In the genomic region with DNA sequence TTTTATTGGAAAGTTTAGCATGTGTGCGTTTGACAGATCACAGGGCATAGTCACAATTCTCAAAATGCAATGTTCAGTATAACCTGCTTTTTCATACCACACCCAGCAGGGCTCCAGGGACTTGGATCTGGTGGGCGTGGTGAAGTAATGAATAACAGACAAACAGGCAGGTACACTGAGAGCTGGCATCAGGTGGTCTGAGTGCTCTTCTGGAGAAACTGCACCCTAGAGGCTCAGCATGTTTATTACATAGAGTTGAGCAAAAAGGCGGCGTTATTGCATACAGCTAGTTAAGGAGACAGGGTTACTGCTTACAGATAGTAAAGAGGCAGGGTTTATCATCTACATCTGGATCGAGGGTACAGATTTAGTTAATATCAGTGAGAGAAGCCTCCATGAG, we compare ENCODE assay signal across 22 mouse cellular contexts. TPM values are rescaled to one million over a fixed set of nuclear protein-coding genes. Genes with fewer than 3 reads are reported as not detected.
A peak's percentile ranks its signal among the peaks of the same experiment; 100 is the strongest.
DNase-seq lines count a peak whose midpoint lies in the region; ATAC-seq and TF ChIP-seq lines count a peak whose summit lies in the region.
"Had no signal": no experiment of that assay in that cellular context is flagged by ENCODE, and none has a peak within 500 bp of the region (broad histone marks: within the 10 kb centered on the region; RNA-seq: fewer than 3 reads in every experiment).

No protein-coding gene starts in this region.

- H3K36me3 ChIP-seq in heart, embryonic 10.5 days = no peaks in the 10 kb centered on the region
- no peaks in the 10 kb centered on the region for H3K36me3 ChIP-seq in embryonic facial prominence, embryonic 15.5 days
- no peaks in the 10 kb centered on the region for H3K36me3 ChIP-seq in liver, embryonic 14.5 days (replicated peaks; ENCODE audit: control insufficient read depth, insufficient read depth, low read depth)
- no peaks in the 10 kb centered on the region for H3K36me3 ChIP-seq in stomach, postnatal 0 days (ENCODE audit: control insufficient read depth, insufficient read depth, low read length)
- H3K36me3 ChIP-seq in forebrain, embryonic 12.5 days (replicated peaks) = no peaks in the 10 kb centered on the region
- H3K36me3 ChIP-seq: G1E; heart, embryonic 12.5 days; limb, embryonic 10.5 days; midbrain, embryonic 10.5 days had no signal

- H3K4me1 ChIP-seq in heart, embryonic 10.5 days = peaks cover 15% of the 10 kb centered on the region
- H3K4me1 ChIP-seq in embryonic facial prominence, embryonic 15.5 days = no peaks in the 10 kb centered on the region
- peaks cover 6 to 10% of the 10 kb centered on the region in 2 experiments; a peak in 3 of 4 replicates for H3K4me1 ChIP-seq in liver, embryonic 14.5 days (replicated peaks; ENCODE audit: control insufficient read depth in 2 of 2, insufficient read depth in 2 of 2, low read length in 1 of 2)
- H3K4me1 ChIP-seq in stomach, postnatal 0 days (replicated peaks; ENCODE audit: control insufficient read depth, insufficient read depth) = no peaks in the 10 kb centered on the region
- H3K4me1 ChIP-seq in forebrain, embryonic 12.5 days = no peaks in the 10 kb centered on the region
- H3K4me1 ChIP-seq: limb, embryonic 10.5 days; midbrain, embryonic 10.5 days had no signal

- TF ChIP-seq CTCF in liver, embryonic 14.5 days (IDR thresholded peaks at IDR 0.05; ENCODE audit: low read depth) = no peak
- peak; percentile 31; the same call in 1 of the 2 replicates for TF ChIP-seq CTCF in stomach, postnatal 0 days (IDR thresholded peaks at IDR 0.05; ENCODE audit: low read depth)

- no peak overlapping the region for H3K27ac ChIP-seq in heart, embryonic 10.5 days
- H3K27ac ChIP-seq in embryonic facial prominence, embryonic 15.5 days (replicated peaks) = no peak overlapping the region
- peak overlapping the region; percentile 35; the same call in 1 of the 2 replicates for H3K27ac ChIP-seq in liver, embryonic 14.5 days
- no peak overlapping the region for H3K27ac ChIP-seq in stomach, postnatal 0 days (replicated peaks)
- no peak overlapping the region for H3K27ac ChIP-seq in forebrain, embryonic 12.5 days
- H3K27ac ChIP-seq: hindbrain, embryonic 14.5 days; limb, embryonic 10.5 days; midbrain, embryonic 10.5 days had no signal

- peak; percentile 37 for DNase-seq in heart, adult 11 months
- no peak for DNase-seq in heart, embryonic 10.5 days (ENCODE audit: low spot score)
- peak in 1 of 3 experiments; percentile 33 for DNase-seq in liver, embryonic 14.5 days (ENCODE audit: low read depth in 3 of 3, low spot score in 3 of 3)
- no peak for DNase-seq in stomach, postnatal 0 days (ENCODE audit: low spot score)
- no peak for DNase-seq in embryo, embryonic 10 days (ENCODE audit: low spot score)
- DNase-seq: adrenal gland, postnatal 25 days; cerebellum, adult 18-20 months; cerebellum, postnatal 25 days; forebrain, postnatal 0 days; heart, postnatal 36 days; kidney, adult 18-20 months; kidney, postnatal 14 days; lung, adult 18-20 months; thymus, postnatal 14 days had no signal

- H3K4me2 ChIP-seq in embryonic facial prominence, embryonic 15.5 days (replicated peaks) = no peak overlapping the region
- H3K4me2 ChIP-seq in liver, embryonic 14.5 days (ENCODE audit: low read depth) = peak overlapping the region; percentile 16
- no peak overlapping the region for H3K4me2 ChIP-seq in stomach, postnatal 0 days (replicated peaks; ENCODE audit: low read depth)
- no peak overlapping the region for H3K4me2 ChIP-seq in forebrain, embryonic 12.5 days
- H3K4me2 ChIP-seq: heart, embryonic 12.5 days; hindbrain, embryonic 14.5 days had no signal

- no peaks in the 10 kb centered on the region for H3K27me3 ChIP-seq in heart, embryonic 10.5 days (ENCODE audit: insufficient read depth, poor library complexity, severe bottlenecking)
- H3K27me3 ChIP-seq in embryonic facial prominence, embryonic 15.5 days = no peaks in the 10 kb centered on the region
- no peaks in the 10 kb centered on the region for H3K27me3 ChIP-seq in liver, embryonic 14.5 days (ENCODE audit: control insufficient read depth, insufficient read depth, low read length)
- H3K27me3 ChIP-seq in stomach, postnatal 0 days (ENCODE audit: control insufficient read depth, insufficient read depth, low read length) = no peaks in the 10 kb centered on the region
- H3K27me3 ChIP-seq in forebrain, embryonic 12.5 days = no peaks in the 10 kb centered on the region
- H3K27me3 ChIP-seq: heart, embryonic 12.5 days had no signal

- no peaks in the 10 kb centered on the region for H3K9me3 ChIP-seq in heart, embryonic 10.5 days
- no peaks in the 10 kb centered on the region for H3K9me3 ChIP-seq in embryonic facial prominence, embryonic 15.5 days (replicated peaks)
- H3K9me3 ChIP-seq in liver, embryonic 14.5 days (ENCODE audit: control insufficient read depth, low read length) = no peaks in the 10 kb centered on the region
- no peaks in the 10 kb centered on the region for H3K9me3 ChIP-seq in stomach, postnatal 0 days (ENCODE audit: control insufficient read depth, low read length)
- no peaks in the 10 kb centered on the region for H3K9me3 ChIP-seq in forebrain, embryonic 12.5 days
- H3K9me3 ChIP-seq: G1E; heart, embryonic 12.5 days; limb, embryonic 10.5 days; midbrain, embryonic 10.5 days had no signal

- ATAC-seq in embryonic facial prominence, embryonic 15.5 days (ENCODE audit: insufficient number of reproducible peaks, low FRiP score, low TSS enrichment, low read depth) = peak; percentile 54; the same call in 1 of the 2 replicates
- ATAC-seq in liver, embryonic 14.5 days (ENCODE audit: insufficient read depth) = peak; percentile 57
- ATAC-seq in stomach, postnatal 0 days (ENCODE audit: low FRiP score, low TSS enrichment) = peak; percentile 53; the same call in 1 of the 2 replicates
- no peak for ATAC-seq in forebrain, embryonic 12.5 days (ENCODE audit: low FRiP score)
- ATAC-seq: forebrain, postnatal 0 days had no signal

- TF ChIP-seq EP300 in liver, embryonic 14.5 days (IDR thresholded peaks at IDR 0.05; ENCODE audit: low read depth) = no peak
- no peak for TF ChIP-seq EP300 in stomach, postnatal 0 days (optimal IDR thresholded peaks at IDR 0.05)

- no peak overlapping the region for H3K9ac ChIP-seq in embryonic facial prominence, embryonic 15.5 days
- H3K9ac ChIP-seq in liver, embryonic 14.5 days (replicated peaks) = no peak overlapping the region
- no peak overlapping the region for H3K9ac ChIP-seq in stomach, postnatal 0 days (ENCODE audit: low read length)
- no peak overlapping the region for H3K9ac ChIP-seq in forebrain, embryonic 12.5 days
- H3K9ac ChIP-seq: forebrain, postnatal 0 days; heart, embryonic 12.5 days; hindbrain, embryonic 14.5 days had no signal

- no peak overlapping the region for H3K4me3 ChIP-seq in heart, embryonic 10.5 days
- no peak overlapping the region for H3K4me3 ChIP-seq in embryonic facial prominence, embryonic 15.5 days (replicated peaks)
- H3K4me3 ChIP-seq in liver, embryonic 14.5 days (ENCODE audit: insufficient read depth in 1 of 2, low read depth in 2 of 2, low read length in 2 of 2) = no peak overlapping the region
- H3K4me3 ChIP-seq in stomach, postnatal 0 days (ENCODE audit: low read depth, low read length) = no peak overlapping the region
- no peak overlapping the region for H3K4me3 ChIP-seq in forebrain, embryonic 12.5 days (replicated peaks)
- H3K4me3 ChIP-seq: heart, embryonic 12.5 days; limb, embryonic 10.5 days; midbrain, embryonic 10.5 days had no signal

- 75% methylated on average over 5 of the region's 5 CpGs for WGBS in heart, embryonic 10.5 days
- WGBS in embryonic facial prominence, embryonic 15.5 days = 62% methylated on average over 5 of the region's 5 CpGs
- 36% methylated on average over 5 of the region's 5 CpGs for WGBS in liver, embryonic 14.5 days (ENCODE audit: insufficient replicate concordance)
- 63% methylated on average over 5 of the region's 5 CpGs for WGBS in stomach, postnatal 0 days
- 81% methylated on average over 5 of the region's 5 CpGs for WGBS in forebrain, embryonic 12.5 days

RNA-seq across cellular contexts. Expression of a gene that starts 18.9 kb away (rescaled TPM):
- polyA plus RNA-seq in heart, embryonic 10.5 days (2016; fragmentation: Nextera tagmentation; extraction: Ambion mirVana) = 1.9 and 3.4 TPM in 2 replicates
- polyA plus RNA-seq in embryonic facial prominence, embryonic 15.5 days (2015; fragmentation: Nextera tagmentation; extraction: Ambion mirVana) = 1.6 and 2.0 TPM in 2 replicates
- 0.23 and 0.29 TPM in 2 replicates for polyA plus RNA-seq in liver, embryonic 14.5 days (2012; rRNA removed)
- 0.08 and 0.15 TPM in 2 replicates for polyA plus RNA-seq in liver, embryonic 14.5 days (2014; fragmentation: Nextera tagmentation; extraction: Ambion mirVana)
- 3.0 and 3.4 TPM in 2 replicates for polyA plus RNA-seq in stomach, postnatal 0 days (2015; fragmentation: Nextera tagmentation; extraction: Ambion mirVana)
- 4.2 and 5.1 TPM in 2 replicates for polyA plus RNA-seq in forebrain, embryonic 12.5 days (2016; fragmentation: Nextera tagmentation; extraction: Ambion mirVana)
- polyA plus RNA-seq: G1E had no signal

RNA-seq across cellular contexts. Expression of a gene that starts 26.7 kb away (rescaled TPM):
- polyA plus RNA-seq in heart, embryonic 10.5 days (2016; fragmentation: Nextera tagmentation; extraction: Ambion mirVana) = not detected in 2 replicates
- not detected in 2 replicates for polyA plus RNA-seq in embryonic facial prominence, embryonic 15.5 days (2015; fragmentation: Nextera tagmentation; extraction: Ambion mirVana)
- not detected in 2 replicates for polyA plus RNA-seq in liver, embryonic 14.5 days (2012; rRNA removed)
- polyA plus RNA-seq in liver, embryonic 14.5 days (2014; fragmentation: Nextera tagmentation; extraction: Ambion mirVana) = not detected in 2 replicates
- polyA plus RNA-seq in stomach, postnatal 0 days (2015; fragmentation: Nextera tagmentation; extraction: Ambion mirVana) = not detected in 2 replicates
- polyA plus RNA-seq in forebrain, embryonic 12.5 days (2016; fragmentation: Nextera tagmentation; extraction: Ambion mirVana) = not detected in 2 replicates
- polyA plus RNA-seq: forebrain, postnatal 0 days; G1E; heart, embryonic 12.5 days; hindbrain, embryonic 14.5 days; limb, embryonic 10.5 days; midbrain, embryonic 10.5 days; neural tube, embryonic 11.5 days had no signal

RNA-seq across cellular contexts. Expression of a gene that starts 52.7 kb away (rescaled TPM):
- polyA plus RNA-seq in heart, embryonic 10.5 days (2016; fragmentation: Nextera tagmentation; extraction: Ambion mirVana) = 38.4 and 43.5 TPM in 2 replicates
- polyA plus RNA-seq in embryonic facial prominence, embryonic 15.5 days (2015; fragmentation: Nextera tagmentation; extraction: Ambion mirVana) = 48.2 and 53.4 TPM in 2 replicates
- polyA plus RNA-seq in liver, embryonic 14.5 days (2012; rRNA removed) = 14.4 and 16.7 TPM in 2 replicates
- polyA plus RNA-seq in liver, embryonic 14.5 days (2014; fragmentation: Nextera tagmentation; extraction: Ambion mirVana) = 10.6 and 15.9 TPM in 2 replicates
- 21.1 and 21.7 TPM in 2 replicates for polyA plus RNA-seq in stomach, postnatal 0 days (2015; fragmentation: Nextera tagmentation; extraction: Ambion mirVana)
- polyA plus RNA-seq in forebrain, embryonic 12.5 days (2016; fragmentation: Nextera tagmentation; extraction: Ambion mirVana) = 77.5 and 82.6 TPM in 2 replicates

RNA-seq across cellular contexts. Expression of a gene that starts 52.7 kb away (rescaled TPM):
- polyA plus RNA-seq in heart, embryonic 10.5 days (2016; fragmentation: Nextera tagmentation; extraction: Ambion mirVana) = 52.7 and 62.5 TPM in 2 replicates
- polyA plus RNA-seq in embryonic facial prominence, embryonic 15.5 days (2015; fragmentation: Nextera tagmentation; extraction: Ambion mirVana) = 26.2 and 28.2 TPM in 2 replicates
- polyA plus RNA-seq in liver, embryonic 14.5 days (2012; rRNA removed) = 6.9 and 11.5 TPM in 2 replicates
- polyA plus RNA-seq in liver, embryonic 14.5 days (2014; fragmentation: Nextera tagmentation; extraction: Ambion mirVana) = 21.9 TPM in 2 replicates
- 9.1 and 11.0 TPM in 2 replicates for polyA plus RNA-seq in stomach, postnatal 0 days (2015; fragmentation: Nextera tagmentation; extraction: Ambion mirVana)
- 45.3 and 47.2 TPM in 2 replicates for polyA plus RNA-seq in forebrain, embryonic 12.5 days (2016; fragmentation: Nextera tagmentation; extraction: Ambion mirVana)
